Mouse (Mus musculus): ENCODE measurements around the gene Brd7.

Brd7 gene

DNA sequence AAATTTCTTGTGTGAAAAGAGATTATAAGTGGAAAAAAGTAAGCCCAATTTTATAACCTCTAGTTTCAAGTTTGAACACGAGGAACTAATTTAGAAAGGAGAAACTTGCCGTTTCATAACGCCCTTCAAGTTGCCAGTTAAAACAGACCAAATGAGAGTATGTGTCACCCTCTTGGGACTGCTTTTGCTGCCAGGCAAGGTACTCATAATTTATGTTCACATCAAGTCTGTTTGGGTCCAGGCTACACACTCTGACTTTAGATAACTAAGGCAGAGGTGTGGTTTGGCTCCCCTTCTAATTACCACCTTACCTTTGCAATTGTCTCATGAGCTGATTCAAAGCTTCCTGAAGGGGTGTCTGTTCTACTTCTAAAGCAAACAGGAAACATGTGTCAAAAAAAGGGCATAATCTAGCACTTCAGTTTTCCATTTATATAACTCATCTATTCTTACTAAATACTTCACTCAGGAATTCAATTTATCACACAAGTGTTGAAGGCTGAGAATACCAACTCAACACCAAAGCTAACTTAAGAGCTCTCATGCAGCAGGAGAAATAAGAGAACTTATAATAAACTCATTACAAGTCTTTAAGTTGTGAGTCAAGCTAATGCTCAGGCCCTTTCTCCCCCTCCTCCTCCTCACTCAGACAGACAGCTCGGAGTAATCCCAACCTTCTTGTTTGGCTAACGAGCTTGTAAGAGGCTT lies 4.6 kb downstream of the Brd7 start:
- in situ Hi-C loops (cut with MseI, MboI), result no loop called here

GRCm38 (mm10) chr8:88349046-88349445 lies 12.9 kb downstream of the Brd7 start:
- in situ Hi-C loops (cut with MseI, MboI), result no loop called here

DNA sequence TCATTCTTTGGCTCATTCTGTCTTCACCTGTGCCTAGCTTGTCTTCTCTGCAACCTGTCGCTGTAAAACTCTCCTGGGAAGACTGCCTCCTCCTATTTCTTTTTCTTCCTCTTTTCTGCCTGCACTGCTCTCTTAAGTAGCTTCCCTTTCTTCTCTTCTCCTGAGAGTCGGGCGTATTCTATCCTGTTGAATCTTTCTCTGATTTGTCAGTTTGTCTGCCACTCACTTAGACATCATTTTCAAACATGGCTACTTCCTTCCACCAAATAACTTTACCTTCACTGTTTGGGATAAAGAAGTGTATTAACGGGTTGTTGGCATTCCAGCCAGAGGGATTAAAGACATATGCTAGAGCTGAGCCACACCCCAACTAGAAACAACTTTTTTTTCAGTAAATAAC lies 20.0 kb downstream of the Brd7 start:
- in situ Hi-C loops (cut with MseI, MboI), result no loop called here

DNA sequence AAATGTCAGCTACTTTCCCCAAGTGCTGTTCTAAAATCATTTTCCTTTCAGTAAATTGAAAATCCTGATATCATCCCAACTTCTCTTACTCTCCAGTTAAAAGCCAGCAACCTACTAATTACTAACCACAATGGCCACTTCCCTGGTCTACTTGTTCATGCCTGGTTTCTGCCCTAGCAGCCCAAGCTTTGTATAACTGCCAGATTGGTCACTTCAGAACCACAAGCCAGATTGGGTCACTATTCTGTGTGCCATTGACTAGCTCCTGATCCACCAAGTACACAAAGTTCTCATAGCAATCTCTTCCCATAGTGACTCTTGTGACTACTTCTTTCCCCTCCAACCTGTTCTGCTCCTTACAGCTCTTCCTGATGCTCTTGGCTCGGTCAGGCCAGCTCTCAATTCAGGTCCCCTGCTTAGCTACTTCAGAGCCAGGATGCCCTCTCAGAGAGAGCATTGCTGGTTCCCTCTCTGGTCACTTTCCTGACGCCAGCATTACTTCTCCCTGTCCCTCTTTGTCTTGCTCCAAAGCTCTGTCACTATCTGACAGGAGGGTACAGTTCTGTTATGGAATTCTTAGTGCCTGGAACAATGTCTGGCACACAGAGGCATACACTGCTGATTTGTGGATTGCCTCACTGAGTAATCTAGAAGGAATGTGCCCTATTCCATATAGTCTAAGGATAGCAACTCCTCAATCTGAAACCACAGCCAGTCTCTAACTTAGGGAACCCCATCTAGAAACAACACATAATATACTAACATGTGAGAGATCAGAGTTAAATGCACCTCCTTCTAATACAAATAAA lies 21.9 kb downstream of the Brd7 start:
- in situ Hi-C loops (cut with MseI, MboI), result no loop called here

DNA sequence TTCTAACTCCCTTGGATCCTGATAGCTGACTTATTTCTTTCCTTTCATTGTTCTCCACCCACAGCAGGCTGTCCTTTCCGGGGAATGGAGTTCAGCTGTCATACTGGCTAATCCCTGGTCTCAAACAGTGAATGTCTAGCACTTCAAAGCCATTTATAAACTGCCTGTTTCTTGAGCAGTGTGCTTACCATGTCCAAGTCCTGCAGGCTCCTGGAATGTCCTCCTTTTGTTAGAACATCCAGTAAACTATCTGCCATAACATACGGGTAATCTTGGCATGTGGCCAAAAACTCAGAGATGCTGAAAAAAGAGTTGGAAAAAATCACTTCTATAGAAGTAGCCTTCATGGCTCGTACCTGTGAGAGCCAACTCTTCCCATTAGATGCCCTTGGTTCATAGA lies 22.8 kb downstream of the Brd7 start:
- in situ Hi-C loops (cut with MseI, MboI), result no loop called here

DNA sequence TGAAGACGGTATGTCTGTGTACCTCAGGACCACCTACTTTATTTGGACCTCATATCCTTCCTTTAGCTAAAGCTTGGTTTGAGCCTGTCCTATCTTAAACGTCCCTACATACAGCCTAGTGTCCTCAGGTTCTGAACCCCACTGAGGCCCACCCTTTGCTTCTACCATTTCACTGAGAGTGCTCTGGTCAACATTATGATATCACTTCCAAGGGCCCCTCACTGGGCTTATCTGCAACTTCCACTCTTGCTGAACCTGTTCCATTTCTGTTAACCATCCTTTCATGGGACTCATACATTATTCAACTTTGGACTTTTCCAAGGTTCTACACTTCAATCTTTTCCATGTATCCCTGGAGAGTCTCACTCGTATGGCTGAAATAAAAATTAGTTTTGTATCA lies 27.0 kb downstream of the Brd7 start:
- in situ Hi-C loops (cut with MseI, MboI), result no loop called here

- in situ Hi-C loops (cut with MseI, MboI), result no loop called here
Observed at GRCm38 (mm10) chr8:88334384-88334783, 27.6 kb downstream of the Brd7 start.

DNA sequence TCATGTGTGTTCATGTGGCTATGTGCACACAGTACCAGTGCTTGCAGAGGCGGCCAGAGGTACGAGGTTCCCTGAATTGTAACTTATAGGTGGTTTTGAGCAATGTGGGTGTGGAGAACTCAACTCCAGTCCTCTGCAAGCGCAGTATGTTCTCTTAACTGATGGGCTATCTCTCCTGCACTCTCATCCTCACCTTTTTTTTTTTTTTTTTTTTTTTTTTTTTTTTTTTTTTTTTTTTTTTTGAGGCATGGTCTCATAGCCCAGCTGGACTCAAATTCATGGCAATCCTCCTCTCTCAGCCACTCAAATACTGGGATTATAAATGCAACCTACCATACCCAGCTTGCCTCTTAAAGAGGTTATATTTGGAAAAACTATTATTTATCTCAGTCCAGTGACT lies 31.2 kb downstream of the Brd7 start:
- in situ Hi-C loops (cut with MseI, MboI), result no loop called here

- in situ Hi-C loops (cut with MseI, MboI), result no loop called here
Observed at GRCm38 (mm10) chr8:88328689-88329088, 33.3 kb downstream of the Brd7 start.

- in situ Hi-C loops (cut with MseI, MboI), result no loop called here
Observed at GRCm38 (mm10) chr8:88326328-88326727, 35.7 kb downstream of the Brd7 start.

DNA sequence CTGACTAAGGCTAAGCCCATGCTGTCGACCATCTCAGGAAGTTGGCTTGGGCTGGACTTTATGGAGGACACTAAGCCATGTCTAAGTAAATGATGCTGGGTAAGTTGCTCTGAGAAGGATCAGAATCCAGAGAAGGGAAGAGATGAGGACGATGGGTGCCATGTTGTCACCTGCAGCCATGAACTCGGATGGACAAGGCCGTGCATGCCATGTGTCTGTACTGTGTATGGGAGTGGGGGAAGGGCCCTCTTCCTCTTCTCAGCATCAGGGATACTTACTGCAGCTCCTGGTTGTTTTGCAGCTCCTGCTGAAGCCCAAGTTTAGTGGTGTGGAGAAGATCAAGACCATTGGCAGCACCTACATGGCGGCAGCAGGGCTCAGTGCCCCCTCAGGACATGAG lies 36.2 kb downstream of the Brd7 start:
- in situ Hi-C loops (cut with MseI, MboI), result no loop called here

GRCm38 (mm10) chr8:88325251-88325650 lies 36.7 kb downstream of the Brd7 start:
- in situ Hi-C loops (cut with MseI, MboI), result no loop called here

- in situ Hi-C loops (cut with MseI, MboI), result no loop called here
Observed at GRCm38 (mm10) chr8:88324760-88325159, 37.2 kb downstream of the Brd7 start.

GRCm38 (mm10) chr8:88323523-88323922 lies 38.5 kb downstream of the Brd7 start:
- in situ Hi-C loops (cut with MseI, MboI), result no loop called here

DNA sequence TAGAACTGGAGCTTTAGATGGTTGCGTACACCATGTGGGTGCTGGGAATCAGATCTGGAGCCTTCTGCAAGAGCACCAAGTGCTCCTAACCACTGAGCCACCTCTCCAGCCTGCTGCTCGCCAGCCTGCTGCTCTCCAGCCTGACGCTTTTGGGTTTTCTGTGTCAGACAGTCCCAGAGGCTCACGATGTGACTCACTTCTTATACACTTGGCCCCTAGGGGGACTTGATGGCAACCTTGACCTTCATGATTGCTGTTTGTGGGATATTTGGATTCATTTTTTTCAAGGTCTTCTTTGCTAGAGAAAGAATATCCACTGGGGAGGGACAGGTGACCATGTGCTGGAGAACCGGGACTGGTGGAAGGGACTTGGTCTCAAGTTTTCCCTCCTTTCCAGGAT lies 40.6 kb downstream of the Brd7 start:
- in situ Hi-C loops (cut with MseI, MboI), result no loop called here

- in situ Hi-C loops (cut with MseI, MboI), result no loop called here
Observed at GRCm38 (mm10) chr8:88320134-88320533, 41.9 kb downstream of the Brd7 start.

- in situ Hi-C loops (cut with MseI, MboI), result no loop called here
Observed at GRCm38 (mm10) chr8:88318151-88318550, 43.8 kb downstream of the Brd7 start.

- in situ Hi-C loops (cut with MseI, MboI), result no loop called here
Observed at GRCm38 (mm10) chr8:88317341-88317740, 44.7 kb downstream of the Brd7 start.

DNA sequence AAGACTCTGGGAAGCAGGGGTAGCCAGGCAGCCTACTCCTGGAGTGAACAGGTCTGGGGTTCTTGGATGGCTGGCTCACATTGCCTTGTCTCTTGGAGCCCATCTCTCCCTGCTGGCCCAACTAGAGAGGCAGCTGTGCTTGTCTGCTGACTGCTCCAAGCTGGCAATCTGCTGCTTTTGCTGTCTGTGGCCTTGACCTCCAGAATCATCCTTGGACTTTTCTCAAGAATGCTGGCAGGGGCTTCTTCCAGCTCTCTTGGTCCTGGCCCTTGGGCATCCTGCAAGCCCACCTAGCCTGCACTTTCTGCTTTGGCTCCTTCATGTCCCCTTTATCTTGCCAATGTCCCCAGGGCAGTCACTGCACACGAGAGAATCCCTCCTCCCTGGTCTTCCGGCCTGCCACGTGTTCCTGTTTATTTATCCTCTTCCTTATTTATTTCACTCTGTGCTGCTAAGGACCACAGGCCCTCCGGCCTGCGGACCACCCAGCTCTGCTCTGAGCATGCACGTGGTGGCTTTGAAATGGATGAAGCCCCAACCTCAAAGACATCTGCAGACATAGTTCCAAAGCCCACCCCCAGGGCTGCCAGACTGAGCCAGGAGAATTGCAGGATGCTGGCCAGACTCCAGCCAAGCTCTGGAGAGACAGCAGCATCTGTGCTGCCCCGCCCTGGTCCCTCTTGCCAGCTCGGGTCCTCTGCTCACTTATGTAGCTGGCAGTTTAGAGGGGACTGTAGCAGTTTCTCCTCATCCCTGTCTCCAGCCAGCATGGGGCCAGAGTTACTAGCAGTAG lies 45.7 kb downstream of the Brd7 start:
- in situ Hi-C loops (cut with MseI, MboI), result no loop called here

- in situ Hi-C loops (cut with MseI, MboI), result no loop called here
Observed at GRCm38 (mm10) chr8:88315302-88315701, 46.7 kb downstream of the Brd7 start.

DNA sequence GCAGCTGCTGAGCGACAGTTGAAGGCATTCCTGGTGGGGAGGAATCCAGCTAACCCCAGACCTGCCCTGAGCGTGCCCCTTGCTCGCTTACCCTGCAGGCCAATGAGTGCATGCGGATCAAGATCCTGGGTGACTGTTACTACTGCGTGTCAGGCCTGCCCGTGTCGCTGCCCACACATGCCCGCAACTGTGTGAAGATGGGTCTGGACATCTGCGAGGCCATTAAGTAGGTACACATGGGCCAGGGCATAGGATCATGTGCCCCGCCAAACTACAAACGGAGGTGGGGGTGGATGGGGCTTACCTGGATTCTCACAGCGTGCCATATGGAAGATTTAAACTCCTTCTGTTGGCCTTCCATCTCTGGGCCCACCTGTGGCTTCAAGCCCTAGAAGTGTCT lies 48.0 kb downstream of the Brd7 start:
- in situ Hi-C loops (cut with MseI, MboI), result no loop called here

DNA sequence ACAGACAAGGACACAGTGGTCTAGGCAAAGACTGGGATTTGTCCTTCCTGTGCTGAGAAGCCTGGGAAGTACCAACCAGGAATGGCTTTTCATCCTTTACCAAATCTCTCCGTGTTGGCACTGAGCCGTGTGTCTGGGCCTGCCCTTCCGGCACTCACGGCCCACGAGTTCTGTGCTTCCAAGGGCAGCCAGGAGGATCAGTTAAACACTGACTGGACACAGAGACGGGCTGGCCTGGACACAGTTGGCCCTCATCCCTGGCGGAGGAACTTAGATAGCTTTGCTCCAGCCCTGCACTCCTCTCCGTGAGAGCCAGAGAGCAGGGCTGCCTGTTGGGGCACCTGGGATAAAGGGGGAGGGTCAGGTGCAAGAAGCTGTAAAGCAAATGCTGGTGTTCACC lies 49.0 kb downstream of the Brd7 start:
- in situ Hi-C loops (cut with MseI, MboI), result no loop called here

- in situ Hi-C loops (cut with MseI, MboI), result no loop called here
Observed at GRCm38 (mm10) chr8:88310286-88310685, 51.7 kb downstream of the Brd7 start.

Measured in mouse trophoblast stem cell (cell line).